Mouse (Mus musculus) MEL (cell line): ENCODE data around the gene Sap25. TPM values are rescaled to one million over a fixed set of nuclear protein-coding genes. Genes with fewer than 3 reads are reported as not detected.
"Not testable (repeated sequence)": the region's sequence is repeated elsewhere in the genome, so short reads cannot be mapped to it uniquely, and the experiment has no call there.

Experiments used
- DNase-seq: peaks from one replicate; pipeline ENCODE4 v3.0.0; 2011; ENCODE audit warnings: low read depth, low spot score
- H3K27ac ChIP-seq: 2 replicates; pipeline ENCODE4 v1.5.1; 2012; ENCODE audit warnings: low read depth, mild to moderate bottlenecking, control low read depth, low read length, moderate library complexity; ENCODE audit not compliant: control insufficient read depth
- H3K27me3 ChIP-seq, 2 experiments: fragments of 150-350 bp in 1 of 2; sonication (generic) in 1 of 2; 2 replicates each; pipeline ENCODE4 v1.6.1; 2012; ENCODE audit warnings: low read length in 2 of 2, mild to moderate bottlenecking in 2 of 2, improper control_type of control experiment in 1 of 2, moderate library complexity in 1 of 2; ENCODE audit not compliant: insufficient read depth in 2 of 2, control insufficient read depth in 1 of 2
- H3K36me3 ChIP-seq, 2 experiments: 2 replicates each; pipeline ENCODE4 v1.6.1; 2012 to 2014; ENCODE audit warnings: low read length in 2 of 2, improper control_type of control experiment in 1 of 2, inconsistent platforms in 1 of 2, mild to moderate bottlenecking in 1 of 2; ENCODE audit not compliant: insufficient read depth in 2 of 2, control insufficient read depth in 1 of 2
- H3K4me1 ChIP-seq, 2 experiments: fragments of 150-350 bp in 1 of 2; sonication (generic) in 1 of 2; 2 replicates each; pipeline ENCODE4 v1.6.1; 2012; ENCODE audit warnings: low read length in 2 of 2, improper control_type of control experiment in 1 of 2, mild to moderate bottlenecking in 1 of 2; ENCODE audit not compliant: insufficient read depth in 2 of 2, control insufficient read depth in 1 of 2
- H3K4me3 ChIP-seq, 2 experiments: fragments of 150-350 bp in 1 of 2; sonication (generic) in 1 of 2; 2 replicates each; pipeline ENCODE4 v1.5.1; 2012; ENCODE audit warnings: low read depth in 2 of 2, low read length in 2 of 2, mild to moderate bottlenecking in 2 of 2, moderate library complexity in 2 of 2, control low read depth in 1 of 2, improper control_type of control experiment in 1 of 2; ENCODE audit not compliant: control insufficient read depth in 1 of 2, insufficient read depth in 1 of 2
- H3K79me2 ChIP-seq: 2 replicates; pipeline ENCODE4 v1.6.1; 2012; ENCODE audit warnings: mild to moderate bottlenecking, low read length, moderate library complexity; ENCODE audit not compliant: control insufficient read depth, poor library complexity, insufficient read depth
- H3K9ac ChIP-seq: 2 replicates; pipeline ENCODE4 v1.6.1; 2012; ENCODE audit warnings: low read depth, mild to moderate bottlenecking, control low read depth, low read length, moderate library complexity; ENCODE audit not compliant: control insufficient read depth, poor library complexity, severe bottlenecking
- H3K9me3 ChIP-seq: fragments of 150-350 bp; sonication (generic); replicated peaks from 2 replicates; pipeline ENCODE4 v1.6.1; 2012; ENCODE audit warnings: mild to moderate bottlenecking, low read length, improper control_type of control experiment, moderate library complexity; ENCODE audit not compliant: insufficient read depth
- BHLHE40 ChIP-seq: IDR thresholded peaks from 2 replicates; pipeline ENCODE4 v1.6.1; 2012; ENCODE audit warnings: low read depth, mild to moderate bottlenecking, inconsistent platforms, low read length, improper control_type of control experiment, borderline replicate concordance
- CHD1 ChIP-seq: IDR thresholded peaks from 2 replicates; pipeline ENCODE4 v1.6.1; 2012; ENCODE audit warnings: low read depth, mild to moderate bottlenecking, inconsistent platforms, low read length, improper control_type of control experiment
- CTCF ChIP-seq, 3 experiments: IDR thresholded peaks in 2 of 3; conservative IDR thresholded peaks in 1 of 3; 2 replicates each; pipeline ENCODE4 v1.5.1; 2011 to 2012; ENCODE audit warnings: low read length in 3 of 3, low read depth in 2 of 3, mild to moderate bottlenecking in 2 of 3, improper control_type of control experiment in 1 of 3, inconsistent platforms in 1 of 3, mixed read lengths in 1 of 3, moderate library complexity in 1 of 3; ENCODE audit not compliant: control insufficient read depth in 1 of 3, insufficient read depth in 1 of 3, poor library complexity in 1 of 3, severe bottlenecking in 1 of 3
- E2F4 ChIP-seq: IDR thresholded peaks from 2 replicates; pipeline ENCODE4 v1.6.1; 2011; ENCODE audit warnings: low read depth, low read length, improper control_type of control experiment, borderline replicate concordance
- ELF1 ChIP-seq: IDR thresholded peaks from 2 replicates; pipeline ENCODE4 v1.6.1; 2014; ENCODE audit warnings: low read depth, mild to moderate bottlenecking, inconsistent platforms, low read length, improper control_type of control experiment, moderate library complexity
- ETS1 ChIP-seq: IDR thresholded peaks from 2 replicates; pipeline ENCODE4 v1.6.1; 2012; ENCODE audit warnings: low read depth, mild to moderate bottlenecking, inconsistent platforms, low read length, improper control_type of control experiment, moderate library complexity
- GATA1 ChIP-seq: IDR thresholded peaks from 2 replicates; pipeline ENCODE4 v1.6.1; 2011; ENCODE audit warnings: low read depth, low read length, improper control_type of control experiment
- JUND ChIP-seq: IDR thresholded peaks from 2 replicates; pipeline ENCODE4 v1.6.1; 2011; ENCODE audit warnings: low read depth, mild to moderate bottlenecking, improper control_type of control experiment, low read length
- MAFK ChIP-seq: IDR thresholded peaks from 2 replicates; pipeline ENCODE4 v1.6.1; 2011; ENCODE audit warnings: low read depth, mild to moderate bottlenecking, low read length, improper control_type of control experiment, borderline replicate concordance
- MYB ChIP-seq: IDR thresholded peaks from 2 replicates; pipeline ENCODE4 v1.6.1; 2011; ENCODE audit warnings: mild to moderate bottlenecking, low read depth, low read length, improper control_type of control experiment
- POLR2A ChIP-seq, 2 experiments: IDR thresholded peaks; 2 replicates each; pipeline ENCODE4 v1.6.1; 2011 to 2012; ENCODE audit warnings: low read length in 2 of 2, mild to moderate bottlenecking in 2 of 2, control low read depth in 1 of 2, improper control_type of control experiment in 1 of 2, low read depth in 1 of 2, moderate library complexity in 1 of 2; ENCODE audit not compliant: control insufficient read depth in 1 of 2, insufficient read depth in 1 of 2, poor library complexity in 1 of 2
- POLR2AphosphoS5 ChIP-seq: IDR thresholded peaks from 2 replicates; pipeline ENCODE4 v1.6.1; 2012; ENCODE audit warnings: low read depth, borderline replicate concordance, mild to moderate bottlenecking, inconsistent platforms, low read length, moderate library complexity, mixed read lengths
- SIN3A ChIP-seq: IDR thresholded peaks from 2 replicates; pipeline ENCODE4 v1.6.1; 2012; ENCODE audit warnings: low read length, improper control_type of control experiment, inconsistent platforms
- SMC3 ChIP-seq: IDR thresholded peaks from 2 replicates; pipeline ENCODE4 v1.6.1; 2011; ENCODE audit warnings: low read depth, low read length, improper control_type of control experiment
- ZC3H11A ChIP-seq: IDR thresholded peaks from 2 replicates; pipeline ENCODE4 v1.6.1; 2012; ENCODE audit warnings: low read depth, mild to moderate bottlenecking, inconsistent platforms, low read length, improper control_type of control experiment
- ZKSCAN1 ChIP-seq: IDR thresholded peaks from 2 replicates; pipeline ENCODE4 v1.6.1; 2012; ENCODE audit warnings: low read depth, mild to moderate bottlenecking, inconsistent platforms, low read length, improper control_type of control experiment, moderate library complexity
- ZMIZ1 ChIP-seq: IDR thresholded peaks from 2 replicates; pipeline ENCODE4 v1.6.1; 2012; ENCODE audit warnings: low read depth, mild to moderate bottlenecking, inconsistent platforms, low read length, improper control_type of control experiment, moderate library complexity
- ZNF384 ChIP-seq: IDR thresholded peaks from 2 replicates; pipeline ENCODE4 v1.6.1; 2012; ENCODE audit warnings: low read depth, mild to moderate bottlenecking, inconsistent platforms, low read length, improper control_type of control experiment
- polyA plus RNA-seq, 2 experiments: library from polyadenylated mRNA; stranded (reverse) in 1 of 2; unstranded in 1 of 2; fragments of >175 nt in 1 of 2; fragments of >200 nt in 1 of 2; gene quantifications; 2 replicates each; pipeline versions ENCODE4 v1.2.1 to v1.2.4; 2012; ENCODE audit warnings: low replicate concordance in 2 of 2, low read depth in 1 of 2; ENCODE audit not compliant: insufficient read length in 2 of 2, insufficient read depth in 1 of 2, missing spikeins in 1 of 2
- total RNA-seq: library from RNA; depleted of rRNA; stranded (reverse); fragments of 300-350 nt; gene quantifications from 2 replicates; pipeline ENCODE4 v1.2.3, GENCODE M21; 2012

The Sap25 gene
- total and polyA plus RNA-seq, 3 experiments: 1.9 to 22.7 TPM; not detected in 1

- no peak within 1 kb of the TSS for H3K27ac ChIP-seq
- DNase-seq: no peak
- TF ChIP-seq BHLHE40 (no peak), POLR2A (IDR thresholded peaks at IDR 0.05; ENCODE audit: control insufficient read depth in 1 of 2, insufficient read depth in 1 of 2, low read depth in 1 of 2, low read length in 2 of 2, poor library complexity in 1 of 2) (no peak), ZNF384 (no peak)
- TF ChIP-seq, all 39 proteins: peak for 0
- Histone ChIP-seq H3K9me3 (no peaks in the 10 kb centered on the region), H3K4me1 (no peaks in the 10 kb centered on the region), H3K27me3 (no peaks in the 10 kb centered on the region), H3K4me3 (no peak within 1 kb of the TSS), H3K9ac (no peak within 1 kb of the TSS), H3K79me2 (no peaks in the 10 kb centered on the region), H3K36me3 (no peaks in the 10 kb centered on the region)
Measured at GRCm38 (mm10) chr5:137613550-137613949, 27.6 kb upstream of the Sap25 start, which contains the start of gene Pcolce. Gene Pcolce, minus strand, starts transcription at chr5:137613784.

GRCm38 (mm10) chr5:137614921-137615320, 26.2 kb upstream of the Sap25 start:
- not testable (repeated sequence) for DNase-seq

GRCm38 (mm10) chr5:137615347-137615746, 25.8 kb upstream of the Sap25 start:
- H3K4me1 ChIP-seq: no peaks in the 10 kb centered on the region
- no peaks in the 10 kb centered on the region for H3K27me3 ChIP-seq
- no peak for TF ChIP-seq JUND
- TF ChIP-seq CHD1: no peak
- TF ChIP-seq, all 39 proteins: peak for 0
- Histone ChIP-seq H3K9me3 (no peaks in the 10 kb centered on the region), H3K27ac (no peak overlapping the region), H3K79me2 (no peaks in the 10 kb centered on the region), H3K9ac (no peak overlapping the region), H3K36me3 (no peaks in the 10 kb centered on the region), H3K4me3 (no peak overlapping the region)
- no peak for DNase-seq

More at GRCm38 (mm10) chr5:137614921-137615320, 26.2 kb upstream of the Sap25 start:
- not testable (repeated sequence) for H3K9ac ChIP-seq, H3K9me3 ChIP-seq, H3K36me3 ChIP-seq, H3K4me3 ChIP-seq, H3K27me3 ChIP-seq, H3K4me1 ChIP-seq, H3K79me2 ChIP-seq, H3K27ac ChIP-seq
- TF ChIP-seq SMC3 (peak; percentile 8; the same call in 1 of the 2 replicates), ZNF384 (0 out of 2 replicates have a peak, but pooled peaks have one; percentile 27), CTCF (IDR thresholded peaks at IDR 0.05 in 2 of 3, conservative IDR thresholded peaks at IDR 0.05 in 1 of 3; ENCODE audit: control insufficient read depth in 1 of 3, insufficient read depth in 1 of 3, low read depth in 2 of 3, low read length in 3 of 3, poor library complexity in 1 of 3, severe bottlenecking in 1 of 3) (peak in 2 of 3 experiments; percentile 5 to 32; a peak in 2 of 6 replicates)

GRCm38 (mm10) chr5:137623937-137624530, 17.1 kb upstream of the Sap25 start:
- Histone ChIP-seq H3K27ac (peak overlapping the region; percentile 75), H3K4me3 (peak overlapping the region in 1 of 2 experiments; percentile 12; a peak in 1 of 4 replicates), H3K27me3 (no peaks in the 10 kb centered on the region)
- peak; percentile 57; the same call in 1 of the 2 replicates for TF ChIP-seq ELF1
- TF ChIP-seq E2F4: no peak
- TF ChIP-seq ZC3H11A: no peak
- TF ChIP-seq ETS1: 0 out of 2 replicates have a peak, but pooled peaks have one; percentile 13
- no peak for TF ChIP-seq SIN3A
- TF ChIP-seq MYB: no peak
- TF ChIP-seq JUND: no peak
- TF ChIP-seq MAFK: no peak
- TF ChIP-seq POLR2AphosphoS5: no peak
- no peak for TF ChIP-seq SMC3
- no peak for TF ChIP-seq CTCF (IDR thresholded peaks at IDR 0.05 in 2 of 3, conservative IDR thresholded peaks at IDR 0.05 in 1 of 3; ENCODE audit: control insufficient read depth in 1 of 3, insufficient read depth in 1 of 3, low read depth in 2 of 3, low read length in 3 of 3, poor library complexity in 1 of 3, severe bottlenecking in 1 of 3)
- no peak for TF ChIP-seq ZMIZ1
- no peak for TF ChIP-seq ZKSCAN1
- TF ChIP-seq GATA1: peak; percentile 35; the same call in 1 of the 2 replicates

More at GRCm38 (mm10) chr5:137623937-137624530, 17.1 kb upstream of the Sap25 start:
- peak overlapping the region; percentile 66 for H3K9ac ChIP-seq
- H3K9me3 ChIP-seq: no peaks in the 10 kb centered on the region
- peaks cover under 1% of the 10 kb centered on the region; the same call in 1 of the 2 replicates for H3K79me2 ChIP-seq
- H3K4me1 ChIP-seq: peaks cover 2 to 16% of the 10 kb centered on the region in 2 experiments
- H3K36me3 ChIP-seq: peaks cover 0 to 21% of the 10 kb centered on the region in 2 experiments; a peak in 2 of 4 replicates
- peak; percentile 59 for DNase-seq
